Mouse (Mus musculus) small intestine, adult 2 months (tissue): ENCODE data around the gene Sgpl1. TPM values are rescaled to one million over a fixed set of nuclear protein-coding genes. Genes with fewer than 3 reads are reported as not detected.

Experiments used
- H3K27ac ChIP-seq: fragments of 200-500 bp; 2 replicates; pipeline ENCODE4 v1.5.1; 2012; ENCODE audit warnings: low read depth, low read length, control low read depth, inconsistent platforms; ENCODE audit not compliant: insufficient read depth
- H3K27me3 ChIP-seq: fragments of 200-500 bp; 2 replicates; pipeline ENCODE4 v1.6.1; 2012; ENCODE audit warnings: mild to moderate bottlenecking, moderate library complexity, low read length, inconsistent platforms; ENCODE audit not compliant: control insufficient read depth, insufficient read depth
- H3K36me3 ChIP-seq: fragments of 200-500 bp; 2 replicates; pipeline ENCODE4 v1.6.1; 2012; ENCODE audit warnings: mild to moderate bottlenecking, low read length, control low read depth, inconsistent platforms; ENCODE audit not compliant: control insufficient read depth, insufficient read depth
- H3K4me1 ChIP-seq: fragments of 200-500 bp; 2 replicates; pipeline ENCODE4 v1.6.1; 2012; ENCODE audit warnings: low read length, inconsistent platforms, mixed read lengths; ENCODE audit not compliant: control insufficient read depth, insufficient read depth, insufficient read length
- H3K4me3 ChIP-seq: fragments of 200-500 bp; 2 replicates; pipeline ENCODE4 v1.5.1; 2012; ENCODE audit warnings: low read depth, mild to moderate bottlenecking, control low read depth, inconsistent platforms, low read length, moderate library complexity
- CTCF ChIP-seq: fragments of 200-500 bp; IDR thresholded peaks from 2 replicates; pipeline ENCODE4 v1.5.1; 2012; ENCODE audit warnings: low read depth, mild to moderate bottlenecking, control low read depth, inconsistent platforms, low read length, moderate library complexity, mixed read lengths; ENCODE audit not compliant: insufficient replicate concordance, insufficient read length; ENCODE audit errors: extremely low read depth
- POLR2A ChIP-seq: fragments of 200-500 bp; IDR thresholded peaks from 2 replicates; pipeline ENCODE4 v1.6.1; 2012; ENCODE audit warnings: low read depth, mild to moderate bottlenecking, control low read depth, inconsistent platforms, low read length, moderate library complexity
- WGBS: fragments of 180-500 bp; shearing (Covaris S2); methylation state at CpG from one replicate; pipeline ENCODE4 v1.1.7; 2018; 5-methylcytosine and 5-hydroxymethylcytosine counted together
- polyA plus RNA-seq: library from polyadenylated mRNA; depleted of rRNA; stranded (reverse); fragments of >200 nt; gene quantifications from 2 replicates; pipeline ENCODE4 v1.2.3, GENCODE M21; 2012

Gene Sgpl1
- polyA plus RNA-seq, 1 experiment = 137 TPM

DNA sequence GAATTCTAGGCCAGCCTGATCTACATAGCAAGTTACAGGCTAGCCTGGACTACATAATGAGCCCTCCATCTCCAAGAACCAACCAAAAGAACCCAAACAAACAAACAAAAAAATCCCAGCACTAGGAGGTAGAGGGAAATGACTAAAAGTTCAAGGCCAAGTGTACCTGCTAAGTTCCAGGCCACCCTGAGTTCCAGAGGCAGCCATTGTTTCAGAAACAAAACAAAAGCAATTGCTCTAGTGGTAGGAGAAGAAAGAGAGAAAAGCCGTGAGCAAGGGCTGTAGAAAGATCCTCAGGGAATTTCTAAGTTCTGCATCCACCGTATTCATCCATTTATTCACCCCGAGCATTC, 1.8 kb downstream of the Sgpl1 start:
- H3K36me3 ChIP-seq = peaks cover 12% of the 10 kb centered on the region
- peaks cover 4% of the 10 kb centered on the region; the same call in 1 of the 2 replicates for H3K4me1 ChIP-seq
- WGBS = 8% methylated on average over 3 of the region's 3 CpGs
- peak overlapping the region; percentile 60 for H3K27ac ChIP-seq
- no peaks in the 10 kb centered on the region for H3K27me3 ChIP-seq
- H3K4me3 ChIP-seq = peak overlapping the region; percentile 99
- TF ChIP-seq CTCF = no peak
- TF ChIP-seq POLR2A = no peak

DNA sequence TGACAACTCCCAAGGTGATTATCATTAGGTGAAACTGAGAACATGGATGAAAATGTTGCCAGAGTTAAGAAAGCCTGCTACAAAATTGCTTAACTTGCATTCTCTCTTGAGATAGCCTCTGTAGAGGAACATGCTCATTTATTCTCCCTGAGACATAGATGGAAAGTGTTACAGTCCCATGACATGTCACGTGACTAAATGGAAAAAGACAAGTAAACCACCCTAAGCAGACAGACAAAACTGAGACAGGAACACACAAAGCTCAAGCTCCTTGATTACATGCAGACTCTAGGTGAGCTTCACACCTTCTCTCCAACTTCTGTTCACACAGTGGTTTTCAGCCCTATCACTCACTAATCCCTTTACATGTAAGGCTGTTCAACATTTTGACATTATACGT, 4.2 kb downstream of the Sgpl1 start:
- Histone ChIP-seq H3K27ac (peak overlapping the region; percentile 43), H3K36me3 (peaks cover 22% of the 10 kb centered on the region), H3K27me3 (no peaks in the 10 kb centered on the region), H3K4me3 (no peak overlapping the region), H3K4me1 (peaks cover 6% of the 10 kb centered on the region; the same call in 1 of the 2 replicates)
- TF ChIP-seq POLR2A (no peak), CTCF (no peak)
- 77% methylated on average over 2 of the region's 2 CpGs for WGBS

DNA sequence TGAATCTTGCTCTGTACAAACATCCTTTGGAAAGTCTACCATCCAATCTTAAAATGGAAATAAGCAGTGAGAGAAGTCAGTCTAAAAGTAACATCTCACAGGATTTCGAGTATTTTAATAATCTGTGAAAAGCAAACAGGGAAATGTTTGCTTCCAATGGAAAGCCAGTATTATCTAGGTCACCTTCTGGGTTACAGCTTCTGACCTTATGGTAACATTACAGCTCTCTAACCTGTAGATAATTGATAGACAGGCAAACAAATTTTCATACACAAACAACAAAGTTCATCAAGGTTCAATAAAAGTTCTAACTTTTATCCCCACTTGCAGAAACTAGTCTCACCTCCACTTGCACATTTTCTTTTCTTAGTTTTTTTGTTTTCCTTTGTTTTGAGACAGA, 9.9 kb downstream of the Sgpl1 start:
- Histone ChIP-seq H3K27me3 (no peaks in the 10 kb centered on the region), H3K4me1 (peaks cover 3% of the 10 kb centered on the region; the same call in 1 of the 2 replicates), H3K4me3 (no peak overlapping the region), H3K36me3 (peaks cover 39% of the 10 kb centered on the region), H3K27ac (no peak overlapping the region)
- 31% methylated on average over 1 of the region's 1 CpGs for WGBS
- TF ChIP-seq POLR2A = no peak
- no peak for TF ChIP-seq CTCF

DNA sequence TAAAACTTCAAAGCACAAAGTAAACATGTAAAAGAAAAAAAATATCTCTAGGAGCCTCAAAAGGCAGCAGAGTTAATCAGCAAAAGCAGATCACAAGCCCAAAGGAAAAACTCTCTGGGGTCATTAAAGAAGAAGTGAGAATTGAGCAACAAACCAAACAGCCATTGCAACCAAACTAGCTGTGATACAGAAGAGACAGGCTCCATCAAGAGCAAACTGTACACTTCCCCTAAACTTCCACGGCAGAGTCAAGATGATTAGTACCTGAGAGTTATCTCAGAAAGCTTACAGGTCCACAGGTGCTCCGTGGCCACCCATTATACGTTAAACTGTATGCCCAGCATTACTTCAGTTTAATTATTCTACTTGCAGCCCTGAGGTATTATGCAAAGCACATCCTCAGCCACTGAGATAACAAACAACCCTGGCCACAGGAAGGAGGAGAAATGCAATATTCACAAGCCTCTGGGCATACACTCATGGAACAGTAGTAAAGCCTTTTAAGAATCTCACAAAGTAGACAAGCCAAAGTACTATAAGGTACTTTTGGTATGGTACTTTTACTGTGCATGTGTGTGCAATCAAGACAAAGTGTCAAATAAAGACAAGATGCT, 12.2 kb downstream of the Sgpl1 start:
- WGBS = 34% methylated on average over 3 of the region's 3 CpGs

GRCm38 (mm10) chr10:61134041-61134440, 13.5 kb downstream of the Sgpl1 start:
- Histone ChIP-seq H3K27ac (no peak overlapping the region), H3K4me3 (no peak overlapping the region), H3K27me3 (no peaks in the 10 kb centered on the region), H3K36me3 (peaks cover 36% of the 10 kb centered on the region), H3K4me1 (peaks cover 8% of the 10 kb centered on the region; the same call in 1 of the 2 replicates)
- WGBS = 73% methylated on average over 4 of the region's 4 CpGs
- TF ChIP-seq POLR2A = no peak
- no peak for TF ChIP-seq CTCF

More for the DNA sequence above, 12.2 kb downstream of the Sgpl1 start:
- Histone ChIP-seq H3K4me3 (no peak overlapping the region), H3K4me1 (peaks cover 6% of the 10 kb centered on the region; the same call in 1 of the 2 replicates), H3K36me3 (peaks cover 37% of the 10 kb centered on the region), H3K27me3 (no peaks in the 10 kb centered on the region), H3K27ac (no peak overlapping the region; the same call in 1 of the 2 replicates)
- TF ChIP-seq CTCF = no peak
- TF ChIP-seq POLR2A = no peak

DNA sequence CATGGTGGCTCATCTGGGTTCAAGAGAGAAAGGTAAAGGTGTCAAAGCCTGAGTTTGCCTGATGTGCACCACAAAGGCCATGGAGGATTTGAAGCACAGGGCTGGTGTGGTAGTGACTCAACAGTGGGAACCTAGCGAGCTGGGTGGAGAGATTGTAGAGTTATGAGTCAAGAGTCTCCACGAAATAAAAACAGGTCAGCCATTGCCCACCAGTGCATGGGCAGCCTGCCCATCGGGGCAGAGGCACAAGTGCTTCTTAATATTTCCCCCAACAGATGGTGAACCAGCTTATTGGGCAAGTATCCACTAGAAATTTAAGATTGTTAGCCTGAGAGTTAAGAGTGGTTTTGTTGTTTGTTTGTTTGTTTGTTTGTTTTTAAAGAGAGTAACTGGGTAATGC, 16.5 kb downstream of the Sgpl1 start:
- WGBS = 82% methylated on average over 3 of the region's 3 CpGs
- H3K4me3 ChIP-seq = no peak overlapping the region
- peak overlapping the region; percentile 71 for H3K27ac ChIP-seq
- TF ChIP-seq POLR2A (no peak), CTCF (no peak)
- H3K36me3 ChIP-seq = peaks cover 38% of the 10 kb centered on the region
- H3K4me1 ChIP-seq = peaks cover 8% of the 10 kb centered on the region; the same call in 1 of the 2 replicates
- H3K27me3 ChIP-seq = no peaks in the 10 kb centered on the region

- TF ChIP-seq CTCF = no peak
- peak overlapping the region; percentile 52 for H3K27ac ChIP-seq
These were observed 18.7 kb downstream of the Sgpl1 start for GRCm38 (mm10) chr10:61128701-61129365.

GRCm38 (mm10) chr10:61124462-61124861, 23.0 kb downstream of the Sgpl1 start:
- peaks cover 11% of the 10 kb centered on the region; the same call in 1 of the 2 replicates for H3K4me1 ChIP-seq
- no peak overlapping the region for H3K4me3 ChIP-seq
- WGBS = 85% methylated on average over 2 of the region's 2 CpGs
- TF ChIP-seq POLR2A (no peak), CTCF (no peak)
- H3K36me3 ChIP-seq = peaks cover 42% of the 10 kb centered on the region
- H3K27ac ChIP-seq = peak overlapping the region; percentile 26
- no peaks in the 10 kb centered on the region for H3K27me3 ChIP-seq

More at GRCm38 (mm10) chr10:61128701-61129365, 18.7 kb downstream of the Sgpl1 start:
- no peaks in the 10 kb centered on the region for H3K27me3 ChIP-seq
- 84% methylated on average over 1 of the region's 1 CpGs for WGBS
- no peak overlapping the region for H3K4me3 ChIP-seq
- peaks cover 8% of the 10 kb centered on the region; the same call in 1 of the 2 replicates for H3K4me1 ChIP-seq
- peaks cover 31% of the 10 kb centered on the region for H3K36me3 ChIP-seq
